14 mouse cellular contexts compared by ENCODE assay signal in the genomic region with DNA sequence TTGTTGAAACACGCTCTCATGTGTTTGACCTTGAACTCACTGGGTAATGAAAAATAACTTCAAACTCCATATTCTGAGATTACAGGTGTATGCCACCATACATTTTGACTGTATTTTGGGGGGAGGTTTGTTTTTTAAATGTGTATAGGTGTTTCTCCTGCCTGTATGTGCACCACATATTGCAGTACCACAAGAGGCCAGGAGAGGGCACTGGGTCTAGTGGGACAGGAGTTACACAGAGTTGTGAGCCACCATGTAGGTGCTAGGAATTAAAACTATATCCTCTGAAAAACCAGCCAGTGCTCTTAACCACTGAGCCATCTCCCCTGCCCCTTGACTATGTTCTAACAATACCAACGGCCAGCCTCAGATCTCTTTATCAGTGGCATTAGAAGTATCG.
DNase-seq lines count a peak whose midpoint lies in the region; ATAC-seq and TF ChIP-seq lines count a peak whose summit lies in the region.
"Had no signal": no experiment of that assay in that cellular context is flagged by ENCODE, and none has a peak within 500 bp of the region (broad histone marks: within the 10 kb centered on the region; RNA-seq: fewer than 3 reads in every experiment).

No protein-coding gene starts in this region.

- H3K9me3 ChIP-seq in embryonic facial prominence, embryonic 11.5 days (replicated peaks; ENCODE audit: control insufficient read depth, low read length): no peaks in the 10 kb centered on the region
- no peaks in the 10 kb centered on the region for H3K9me3 ChIP-seq in embryonic facial prominence, embryonic 10.5 days
- no peaks in the 10 kb centered on the region for H3K9me3 ChIP-seq in CH12.LX (replicated peaks; ENCODE audit: low read length)
- H3K9me3 ChIP-seq: embryonic facial prominence, embryonic 12.5 days; heart, embryonic 12.5 days; liver, embryonic 13.5 days; midbrain, embryonic 12.5 days had no signal

- TF ChIP-seq RAD21 in CH12.LX (IDR thresholded peaks at IDR 0.05; ENCODE audit: low read depth, low read length): peak; percentile 35

- no peak for TF ChIP-seq EP300 in CH12.LX (IDR thresholded peaks at IDR 0.05; ENCODE audit: low read length)

- no peaks in the 10 kb centered on the region for H3K4me1 ChIP-seq in embryonic facial prominence, embryonic 11.5 days (ENCODE audit: control insufficient read depth, insufficient read depth, low read length)
- peaks cover 13% of the 10 kb centered on the region for H3K4me1 ChIP-seq in embryonic facial prominence, embryonic 10.5 days
- peaks cover 3 to 13% of the 10 kb centered on the region in 2 experiments; a peak in 3 of 4 replicates for H3K4me1 ChIP-seq in CH12.LX (ENCODE audit: control insufficient read depth in 1 of 2, insufficient read depth in 2 of 2)
- H3K4me1 ChIP-seq: embryonic facial prominence, embryonic 12.5 days; heart, embryonic 12.5 days; liver, embryonic 13.5 days; midbrain, embryonic 12.5 days had no signal

- peak; percentile 5 for DNase-seq in embryonic facial prominence, embryonic 11.5 days (ENCODE audit: low spot score)
- DNase-seq in embryonic facial prominence, embryonic 10.5 days (ENCODE audit: low spot score): no peak
- DNase-seq in layer of hippocampus, adult 2 months (ENCODE audit: low spot score in 2 of 2): no peak
- DNase-seq in layer of hippocampus, adult 8-10 months (ENCODE audit: low spot score in 2 of 2): no peak
- no peak for DNase-seq in CH12.LX (ENCODE audit: extremely low read depth)
- DNase-seq in spleen, adult 18-20 months: no peak
- DNase-seq: liver, embryonic 13.5 days; thymus, adult 2 months had no signal

- no peak for ATAC-seq in embryonic facial prominence, embryonic 11.5 days (replicated peaks; ENCODE audit: insufficient number of reproducible peaks, low FRiP score, low TSS enrichment, low read depth)
- peak; percentile 37 for ATAC-seq in granulocyte monocyte progenitor cell, adult 5-6 weeks (replicated peaks; ENCODE audit: poor library complexity, severe bottlenecking)
- no peak for ATAC-seq in monocyte, adult 5-6 weeks (replicated peaks; ENCODE audit: insufficient number of reproducible peaks, low FRiP score, low TSS enrichment, poor library complexity, severe bottlenecking)
- ATAC-seq: forebrain, embryonic 16.5 days had no signal

- H3K9ac ChIP-seq in embryonic facial prominence, embryonic 11.5 days (replicated peaks; ENCODE audit: low read length): no peak overlapping the region
- H3K9ac ChIP-seq in CH12.LX (ENCODE audit: insufficient read depth, low read depth): no peak overlapping the region
- H3K9ac ChIP-seq: embryonic facial prominence, embryonic 12.5 days; heart, embryonic 12.5 days; liver, embryonic 13.5 days; midbrain, embryonic 12.5 days had no signal

- H3K36me3 ChIP-seq in embryonic facial prominence, embryonic 11.5 days (replicated peaks; ENCODE audit: control insufficient read depth, insufficient read depth, low read depth, low read length): no peaks in the 10 kb centered on the region
- no peaks in the 10 kb centered on the region for H3K36me3 ChIP-seq in embryonic facial prominence, embryonic 10.5 days (replicated peaks)
- H3K36me3 ChIP-seq in CH12.LX (replicated peaks in 1 of 2; ENCODE audit: control insufficient read depth in 1 of 2, insufficient read depth in 1 of 2, low read length in 1 of 2): peaks cover 0 to 11% of the 10 kb centered on the region in 2 experiments
- H3K36me3 ChIP-seq: embryonic facial prominence, embryonic 12.5 days; heart, embryonic 12.5 days; liver, embryonic 13.5 days; midbrain, embryonic 12.5 days had no signal

- TF ChIP-seq CTCF in layer of hippocampus, adult 2 months (conservative IDR thresholded peaks at IDR 0.05): peak; percentile 44
- peak; percentile 55 to 63 for TF ChIP-seq CTCF in CH12.LX (conservative IDR thresholded peaks at IDR 0.05 in 1 of 2, IDR thresholded peaks at IDR 0.05 in 1 of 2; ENCODE audit: low read depth in 2 of 2, low read length in 2 of 2)

- no peak for TF ChIP-seq POLR2A in CH12.LX (IDR thresholded peaks at IDR 0.05; ENCODE audit: low read depth, low read length)

- H3K4me3 ChIP-seq in embryonic facial prominence, embryonic 11.5 days (ENCODE audit: low read depth, low read length): no peak overlapping the region
- H3K4me3 ChIP-seq in embryonic facial prominence, embryonic 10.5 days: no peak overlapping the region
- no peak overlapping the region for H3K4me3 ChIP-seq in layer of hippocampus, adult 2 months
- no peak overlapping the region for H3K4me3 ChIP-seq in CH12.LX (replicated peaks in 1 of 3; ENCODE audit: low read depth in 2 of 3, low read length in 2 of 3, poor library complexity in 1 of 3)
- H3K4me3 ChIP-seq: embryonic facial prominence, embryonic 12.5 days; heart, embryonic 12.5 days; liver, embryonic 13.5 days; midbrain, embryonic 12.5 days had no signal

- H3K4me2 ChIP-seq in embryonic facial prominence, embryonic 11.5 days (ENCODE audit: low read depth, low read length): no peak overlapping the region
- H3K4me2 ChIP-seq in CH12.LX (ENCODE audit: insufficient read depth, low read depth, poor library complexity, severe bottlenecking): no peak overlapping the region
- H3K4me2 ChIP-seq: embryonic facial prominence, embryonic 12.5 days; heart, embryonic 12.5 days; liver, embryonic 13.5 days; midbrain, embryonic 12.5 days had no signal

- dilution Hi-C loops in CH12.LX (cut with MboI; ENCODE audit: extremely low pct_ligation_motif_present, extremely low pct_unique_long_range_greater_than_20kb, low sequenced_read_pairs): no loop called here

- in situ Hi-C loops in CH12.LX (cut with MboI; ENCODE audit: low pct_ligation_motif_present, low pct_unique_long_range_greater_than_20kb, low sequenced_read_pairs): loop anchor here (5.0 kb wide), 2 partner anchors 86 to 404 kb away; no protein-coding TSS in a partner anchor

- H3K27ac ChIP-seq in embryonic facial prominence, embryonic 11.5 days (replicated peaks; ENCODE audit: low read depth, low read length): no peak overlapping the region
- H3K27ac ChIP-seq in embryonic facial prominence, embryonic 10.5 days (replicated peaks): no peak overlapping the region
- no peak overlapping the region for H3K27ac ChIP-seq in layer of hippocampus, adult 2 months
- H3K27ac ChIP-seq in CH12.LX (ENCODE audit: insufficient read depth, low read depth): no peak overlapping the region
- H3K27ac ChIP-seq: embryonic facial prominence, embryonic 12.5 days; liver, embryonic 13.5 days; midbrain, embryonic 12.5 days had no signal

- 83% methylated on average over 3 of the region's 3 CpGs for WGBS in embryonic facial prominence, embryonic 11.5 days
- 90% methylated on average over 3 of the region's 3 CpGs for WGBS in embryonic facial prominence, embryonic 10.5 days

- H3K27me3 ChIP-seq in embryonic facial prominence, embryonic 11.5 days (ENCODE audit: control insufficient read depth, insufficient read depth, low read length): no peaks in the 10 kb centered on the region
- H3K27me3 ChIP-seq in embryonic facial prominence, embryonic 10.5 days (replicated peaks; ENCODE audit: low read depth, poor library complexity, severe bottlenecking): no peaks in the 10 kb centered on the region
- H3K27me3 ChIP-seq in CH12.LX (replicated peaks): no peaks in the 10 kb centered on the region
- H3K27me3 ChIP-seq: embryonic facial prominence, embryonic 12.5 days; heart, embryonic 12.5 days; liver, embryonic 13.5 days; midbrain, embryonic 12.5 days had no signal

- no peaks in the 10 kb centered on the region for H3K79me2 ChIP-seq in CH12.LX (replicated peaks; ENCODE audit: control insufficient read depth, extremely low read depth, insufficient read depth, poor library complexity, severe bottlenecking)

TF ChIP-seq in CH12.LX, 34 proteins besides CTCF, POLR2A, EP300 and RAD21:
- no peak for TF ChIP-seq MAZ (IDR thresholded peaks at IDR 0.05; ENCODE audit: low read depth, low read length)
- TF ChIP-seq SMC3 (IDR thresholded peaks at IDR 0.05; ENCODE audit: low read depth, low read length): peak; percentile 64
